Mouse (Mus musculus): Measurements from ENCODE around the gene Cfap97d1. TPM values are rescaled to one million over a fixed set of nuclear protein-coding genes. Genes with fewer than 3 reads are reported as not detected.

Cfap97d1 gene
- total and polyA plus RNA-seq, 3 experiments, result not detected

DNA sequence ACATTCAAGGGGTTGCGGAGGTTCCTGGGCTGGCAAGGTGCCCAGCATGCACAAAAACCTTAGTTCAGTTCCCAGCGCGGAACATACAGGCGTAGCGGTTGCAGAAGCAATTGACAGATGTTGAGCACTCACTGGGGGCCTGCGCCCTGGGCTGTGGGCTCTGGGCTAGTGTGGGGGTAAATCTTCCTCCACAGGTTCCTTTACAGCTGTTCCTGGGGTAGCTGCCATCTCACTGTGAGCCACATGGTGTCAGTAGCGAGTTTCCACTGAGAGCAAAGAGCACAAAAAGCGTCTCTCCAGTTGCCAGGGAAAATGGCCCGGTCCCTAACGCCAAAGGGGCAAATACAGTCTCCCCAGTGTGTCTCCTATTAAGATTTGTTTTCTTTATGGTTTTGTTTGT lies 1.9 kb downstream of the Cfap97d1 start (continued):
- TF ChIP-seq CHD2 (IDR thresholded peaks at IDR 0.05; ENCODE audit: low read length) (no peak), CTCF (IDR thresholded peaks at IDR 0.05 in 2 of 3, conservative IDR thresholded peaks at IDR 0.05 in 1 of 3; ENCODE audit: control insufficient read depth in 1 of 3, insufficient read depth in 1 of 3, low read depth in 2 of 3, low read length in 3 of 3, poor library complexity in 1 of 3, severe bottlenecking in 1 of 3) (peak; percentile 87 to 99 (median 96)), NRF1 (IDR thresholded peaks at IDR 0.05; ENCODE audit: insufficient read depth, low read depth, low read length, poor library complexity, severe bottlenecking) (no peak; the same call in 1 of the 2 replicates), NELFE (IDR thresholded peaks at IDR 0.05; ENCODE audit: low read depth, low read length) (no peak), MEF2A (IDR thresholded peaks at IDR 0.05; ENCODE audit: extremely low read depth, insufficient replicate concordance, low read depth, low read length, poor library complexity, severe bottlenecking) (no peak), ZNF384 (IDR thresholded peaks at IDR 0.05; ENCODE audit: low read depth, low read length) (no peak), POLR2AphosphoS2 (IDR thresholded peaks at IDR 0.05; ENCODE audit: low read length) (no peak), ELF1 (IDR thresholded peaks at IDR 0.05; ENCODE audit: low read depth, low read length) (no peak), MYC (IDR thresholded peaks at IDR 0.05; ENCODE audit: low read depth, low read length) (0 out of 2 replicates have a peak, but pooled peaks have one; percentile 45), USF1 (IDR thresholded peaks at IDR 0.05; ENCODE audit: low read depth, low read length) (0 out of 2 replicates have a peak, but pooled peaks have one; percentile 8), MYB (IDR thresholded peaks at IDR 0.05; ENCODE audit: low read depth, low read length) (no peak), MAFK (IDR thresholded peaks at IDR 0.05; ENCODE audit: borderline replicate concordance, low read depth, low read length) (no peak), KAT2A (conservative IDR thresholded peaks at IDR 0.05; ENCODE audit: low read depth, low read length) (no peak), SIN3A (IDR thresholded peaks at IDR 0.05; ENCODE audit: low read length) (peak; percentile 93), GABPA (IDR thresholded peaks at IDR 0.05; ENCODE audit: low read depth, low read length) (no peak), SMC3 (IDR thresholded peaks at IDR 0.05; ENCODE audit: low read depth, low read length) (peak; percentile 92)

DNA sequence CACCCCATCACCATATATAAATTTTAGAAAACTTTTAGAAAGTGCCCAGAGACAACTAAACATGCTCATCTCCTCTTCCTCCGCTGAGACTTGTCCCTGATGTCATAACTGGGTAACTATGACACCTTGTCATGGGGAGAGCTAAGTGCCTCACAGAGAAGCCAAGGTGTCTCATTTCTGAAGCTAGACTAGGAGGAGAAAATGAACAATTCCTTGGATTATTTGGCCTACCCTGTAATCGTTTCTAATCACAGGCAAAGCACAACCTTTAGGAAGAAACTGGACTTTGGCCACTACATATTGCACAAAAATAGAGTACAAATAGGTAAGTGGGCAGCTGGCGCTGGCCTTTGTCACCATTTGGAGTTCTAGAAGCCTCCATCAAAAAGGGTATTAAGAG lies 2.8 kb downstream of the Cfap97d1 start, which contains the start of gene Dusp3:
Dusp3 (minus strand) TSS at position 101 of the 400 bp plus-strand sequence.
- TF ChIP-seq ELF1 (IDR thresholded peaks at IDR 0.05; ENCODE audit: low read depth, low read length), result no peak
- TF ChIP-seq NRF1 (IDR thresholded peaks at IDR 0.05; ENCODE audit: insufficient read depth, low read depth, low read length, poor library complexity, severe bottlenecking), result no peak
- no peak for TF ChIP-seq KAT2A (conservative IDR thresholded peaks at IDR 0.05; ENCODE audit: low read depth, low read length)
- no peak for TF ChIP-seq POLR2A (IDR thresholded peaks at IDR 0.05; ENCODE audit: control insufficient read depth in 1 of 2, insufficient read depth in 1 of 2, low read depth in 1 of 2, low read length in 2 of 2, poor library complexity in 1 of 2)
- no peak for TF ChIP-seq MYB (IDR thresholded peaks at IDR 0.05; ENCODE audit: low read depth, low read length)
- no peak for TF ChIP-seq TCF12 (IDR thresholded peaks at IDR 0.05; ENCODE audit: low read depth, low read length)
- TF ChIP-seq GABPA (IDR thresholded peaks at IDR 0.05; ENCODE audit: low read depth, low read length), result no peak
- TF ChIP-seq UBTF (IDR thresholded peaks at IDR 0.05; ENCODE audit: borderline replicate concordance, insufficient read depth, low read depth, low read length), result no peak
- peaks cover 2% of the 10 kb centered on the region for H3K79me2 ChIP-seq (ENCODE audit: control insufficient read depth, insufficient read depth, low read length, poor library complexity)

More for the DNA sequence above, 2.8 kb downstream of the Cfap97d1 start, which contains the start of gene Dusp3:
- Histone ChIP-seq H3K4me1 (ENCODE audit: control insufficient read depth in 1 of 2, insufficient read depth in 2 of 2, low read length in 2 of 2) (peaks cover 3 to 21% of the 10 kb centered on the region in 2 experiments; a peak in 3 of 4 replicates), H3K27ac (ENCODE audit: control insufficient read depth, low read depth, low read length) (no peak within 1 kb of the TSS), H3K36me3 (ENCODE audit: control insufficient read depth in 1 of 2, insufficient read depth in 2 of 2, low read length in 2 of 2) (peaks cover 0 to 12% of the 10 kb centered on the region in 2 experiments; a peak in 2 of 4 replicates), H3K9me3 (replicated peaks; ENCODE audit: insufficient read depth, low read length) (no peaks in the 10 kb centered on the region), H3K27me3 (ENCODE audit: control insufficient read depth in 1 of 2, insufficient read depth in 2 of 2, low read length in 2 of 2) (no peaks in the 10 kb centered on the region), H3K4me3 (ENCODE audit: control insufficient read depth in 1 of 2, insufficient read depth in 1 of 2, low read depth in 2 of 2, low read length in 2 of 2) (peak within 1 kb of the TSS; percentile 37 to 42), H3K9ac (ENCODE audit: control insufficient read depth, low read depth, low read length, poor library complexity, severe bottlenecking) (peak within 1 kb of the TSS; percentile 30)
- DNase-seq (ENCODE audit: low read depth, low spot score), result no peak
